Mouse (Mus musculus): Measurements from ENCODE around the gene Edar.

Gene Edar

DNA sequence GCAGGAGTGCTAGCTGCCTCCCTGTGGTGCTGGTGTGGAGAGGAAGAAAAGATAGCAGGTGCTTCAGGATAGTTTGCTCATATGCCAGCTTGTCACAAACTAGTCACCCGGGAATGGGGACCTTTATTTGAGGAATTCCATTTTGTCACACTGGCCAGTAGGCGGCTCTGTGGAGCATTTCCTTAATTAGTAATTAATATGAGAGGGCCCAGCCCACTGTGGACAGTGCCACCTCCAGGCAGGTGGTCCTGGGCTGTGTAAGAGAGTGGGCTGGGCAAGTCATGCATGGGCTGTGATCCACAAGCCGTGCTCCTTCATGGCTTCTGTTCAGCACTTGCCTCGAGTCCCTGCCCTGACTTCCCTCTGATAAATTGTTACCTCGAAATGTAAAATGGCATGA is 26.7 kb downstream of the Edar start:
- DNase-seq: no peak

- no peak for DNase-seq
These were observed 30.8 kb downstream of the Edar start for GRCm38 (mm10) chr10:58644671-58645070.

- peak; percentile 24 for DNase-seq
These were observed 31.3 kb downstream of the Edar start for GRCm38 (mm10) chr10:58644194-58644593.

DNA sequence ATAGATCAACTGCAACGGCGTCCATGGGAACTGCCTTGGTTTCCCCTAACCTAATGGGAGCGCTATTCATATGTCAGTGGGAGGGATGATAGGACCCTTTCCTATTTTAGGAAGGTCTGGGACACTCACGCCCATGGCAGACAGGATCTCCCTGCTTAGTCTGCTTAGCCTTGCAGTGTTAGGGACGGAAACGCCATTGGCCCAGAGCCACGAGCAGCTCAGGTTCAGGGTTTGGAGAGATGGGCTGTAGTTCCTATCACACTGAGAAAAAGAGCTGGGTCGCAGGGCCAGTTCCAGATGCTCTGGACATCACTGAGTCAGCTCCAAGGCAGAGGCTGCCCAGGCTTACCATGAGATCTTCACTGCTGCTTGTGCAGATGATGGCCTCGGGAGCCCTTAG is 32.5 kb downstream of the Edar start:
- DNase-seq: no peak

DNA sequence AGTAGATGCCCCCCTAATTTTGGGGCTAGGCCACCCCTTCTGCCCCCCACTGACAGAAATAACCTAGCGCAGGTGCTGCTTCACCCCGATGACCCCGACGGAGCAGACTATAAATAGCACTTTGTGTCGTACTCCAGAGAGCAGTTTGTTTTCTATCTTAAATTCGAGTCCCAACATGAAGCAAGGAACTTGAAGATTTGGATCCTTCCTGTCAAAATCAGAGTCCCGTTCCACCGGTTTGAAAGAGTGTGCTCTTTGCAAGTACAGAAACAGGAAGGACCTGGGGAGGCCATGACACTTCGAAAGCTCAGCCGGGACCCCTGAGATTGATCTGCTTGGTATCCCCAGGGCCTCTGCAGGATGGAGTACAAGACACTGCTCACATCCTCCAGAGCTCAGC is 33.8 kb downstream of the Edar start:
- no peak for DNase-seq

DNA sequence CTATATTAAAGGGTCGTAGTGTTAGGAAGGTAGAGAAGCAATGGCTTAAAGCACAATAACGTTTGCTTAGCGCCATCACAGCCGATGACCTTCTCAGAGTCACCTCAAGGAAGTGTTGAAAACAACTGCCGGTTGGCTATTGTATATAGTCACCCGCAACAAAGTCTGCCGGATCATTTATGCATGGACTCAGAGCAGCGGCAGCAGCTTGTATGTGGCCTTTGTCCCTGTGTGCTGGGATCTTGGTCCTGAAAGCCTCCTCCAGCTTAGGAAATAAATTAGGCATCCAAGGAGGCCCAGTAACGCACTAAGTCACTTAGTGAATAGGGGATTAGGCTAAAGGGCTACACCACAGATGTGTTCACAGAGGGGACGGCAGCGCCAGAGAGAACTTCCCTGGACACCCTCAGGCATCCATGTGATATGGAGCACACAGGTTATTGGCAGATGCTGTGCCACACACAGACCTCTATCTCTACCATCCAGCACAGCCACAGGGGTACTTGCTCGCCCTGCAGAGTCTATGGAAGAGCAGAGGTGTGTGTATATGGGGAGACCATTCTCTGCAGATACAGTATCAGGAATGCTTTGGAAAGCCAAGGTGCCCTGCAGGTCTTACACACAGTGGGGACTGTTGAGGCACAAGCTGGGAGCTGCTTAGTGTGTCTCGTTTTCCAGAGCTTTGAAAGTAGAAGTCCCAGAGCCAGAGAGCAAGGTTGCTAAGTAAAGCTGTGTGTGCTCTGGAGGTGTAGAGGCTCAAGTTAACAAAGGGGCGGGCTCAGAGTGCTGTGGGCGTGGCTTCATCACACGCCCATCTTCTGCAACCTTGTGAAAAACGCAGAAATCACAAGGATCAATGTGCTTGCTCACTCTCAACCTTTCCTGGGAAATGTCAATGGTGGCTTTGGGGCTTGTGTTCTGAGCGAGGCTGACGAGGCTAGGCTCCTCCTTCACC is 34.7 kb downstream of the Edar start:
- no peak for DNase-seq

GRCm38 (mm10) chr10:58639291-58639690 is 36.2 kb downstream of the Edar start:
- peak; percentile 21 for DNase-seq

- no peak for DNase-seq
These were observed 38.9 kb downstream of the Edar start for GRCm38 (mm10) chr10:58636431-58637080.

DNA sequence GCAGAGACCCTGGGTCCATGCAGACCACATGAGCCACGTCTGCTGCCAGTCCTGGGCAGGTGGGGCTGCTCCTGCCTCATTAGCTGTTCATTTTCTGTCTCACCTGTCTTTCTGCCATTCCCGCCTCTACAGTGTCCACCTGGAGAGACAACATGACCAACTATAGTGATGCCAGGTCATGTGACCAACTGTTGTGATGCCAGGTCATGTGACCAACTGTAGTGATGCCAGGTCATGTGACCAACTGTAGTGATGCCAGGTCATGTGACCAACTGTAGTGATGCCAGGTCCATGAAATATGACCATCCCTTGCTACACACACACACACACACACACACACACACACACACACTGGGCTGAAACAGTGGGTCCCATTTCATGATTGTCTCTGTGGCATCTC is 41.9 kb downstream of the Edar start:
- no peak for DNase-seq

DNA sequence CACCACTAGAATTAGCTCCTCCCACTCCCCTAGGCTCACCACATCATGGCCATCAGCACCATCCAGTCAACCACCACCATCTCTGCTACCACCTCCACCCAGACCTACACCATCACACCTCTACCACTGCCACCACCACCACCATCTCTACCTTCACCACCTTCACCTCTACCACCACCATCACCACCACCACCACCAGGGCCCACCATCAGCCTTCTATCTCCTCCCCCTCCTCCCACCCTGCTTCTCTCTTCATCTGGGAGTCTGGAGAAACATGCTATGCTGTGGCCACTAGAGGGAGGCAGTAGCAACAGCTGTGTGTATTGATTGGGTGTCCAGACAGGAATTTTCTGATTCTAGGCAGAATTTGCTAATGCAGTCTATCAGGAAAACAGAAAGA is 47.9 kb downstream of the Edar start:
- DNase-seq: peak; percentile 45

DNA sequence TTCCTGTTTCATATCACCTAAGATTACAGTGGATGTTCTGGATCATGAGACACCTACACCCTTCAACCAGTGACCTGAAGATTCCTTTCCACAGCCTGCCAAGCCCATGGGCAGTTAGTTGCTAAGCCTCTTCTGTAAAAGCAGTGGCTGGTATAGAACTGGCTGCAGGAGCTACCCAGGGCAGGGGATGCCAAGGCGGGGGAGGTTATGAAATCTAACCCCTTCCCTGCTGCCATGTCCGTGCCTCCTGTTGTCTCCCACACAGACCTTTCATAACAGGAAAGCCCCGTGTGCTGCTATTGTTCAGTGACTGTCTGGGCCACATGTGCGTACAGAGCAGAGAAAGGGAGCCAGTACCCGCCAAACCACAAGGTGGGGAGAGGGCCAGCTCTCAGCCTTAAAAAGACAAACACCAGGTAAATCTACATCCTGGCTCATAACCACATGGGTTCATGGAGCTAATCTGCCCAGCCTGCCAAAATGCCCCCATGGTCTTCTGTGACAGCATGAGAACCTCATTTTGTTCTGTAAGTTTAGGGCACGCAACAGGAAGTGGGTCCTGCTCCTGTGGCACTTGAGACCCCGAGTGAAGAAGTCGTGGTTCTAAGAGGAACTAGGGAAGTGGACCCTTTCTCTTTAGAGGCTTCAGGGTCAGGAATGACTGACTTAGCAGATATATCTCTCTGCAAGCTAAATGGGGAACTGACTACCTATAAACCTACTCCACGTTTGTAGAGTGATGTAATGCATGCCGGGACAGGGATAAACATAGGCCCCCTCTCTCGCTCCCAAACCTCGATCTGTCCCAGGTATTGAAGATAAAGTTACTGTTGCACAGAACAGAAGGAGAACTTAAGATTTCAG is 50.4 kb downstream of the Edar start:
- no peak for DNase-seq

DNA sequence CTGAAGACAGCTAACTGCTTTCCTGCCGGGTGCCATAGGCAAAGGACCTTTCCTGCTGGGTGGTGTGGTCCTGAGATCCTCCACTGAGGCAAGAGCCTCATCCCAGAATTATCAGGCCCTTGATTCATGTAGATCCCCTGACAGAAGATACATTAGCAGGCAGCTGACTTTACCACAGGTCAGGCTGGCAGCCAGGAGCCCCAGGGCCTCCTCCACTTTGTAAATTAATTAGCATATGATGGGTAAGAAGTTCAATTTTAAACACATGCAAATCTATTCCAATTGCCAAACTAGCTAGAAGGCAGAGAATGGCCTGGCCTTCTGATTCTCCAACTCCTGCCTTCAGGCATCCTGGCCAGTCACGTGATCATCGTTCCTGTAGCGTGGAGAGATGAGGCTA is 56.2 kb downstream of the Edar start:
- no peak for DNase-seq

DNA sequence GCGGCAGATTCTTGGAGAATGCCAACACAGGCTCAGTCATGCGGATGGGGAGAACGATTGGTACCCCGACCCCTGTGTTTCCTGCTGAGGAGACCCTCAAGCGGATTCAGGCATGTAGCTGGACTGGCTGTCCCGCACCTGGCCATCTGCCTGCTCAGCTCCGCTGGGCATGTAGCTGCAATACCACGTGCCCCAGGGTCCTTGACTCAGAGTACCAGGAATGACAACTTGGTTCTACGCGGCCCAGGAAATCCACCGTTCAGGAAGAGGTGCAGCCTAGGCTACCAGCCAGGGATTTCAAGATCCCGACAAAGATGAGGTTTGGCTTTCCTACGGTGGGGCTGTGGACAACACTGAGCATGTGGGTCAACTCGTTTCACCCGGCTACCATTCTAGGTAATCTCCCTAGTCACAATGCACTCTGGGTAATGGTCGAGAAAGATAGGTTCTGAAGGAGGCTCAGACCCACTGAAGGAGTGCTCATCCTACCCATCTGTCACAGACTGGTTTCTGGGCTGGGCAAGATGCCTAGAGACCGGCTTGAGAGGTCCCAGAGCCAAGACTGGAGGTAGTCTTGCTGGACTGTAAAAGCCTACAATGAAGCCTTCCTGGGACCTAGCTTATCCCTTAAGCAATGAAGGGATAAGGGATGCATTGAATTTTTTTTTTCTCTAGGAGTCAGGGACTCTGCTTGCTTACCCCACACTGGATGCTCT is 56.8 kb downstream of the Edar start:
- no peak for DNase-seq

GRCm38 (mm10) chr10:58616565-58616964 is 58.9 kb downstream of the Edar start:
- DNase-seq: no peak

- no peak for DNase-seq
These were observed 60.9 kb downstream of the Edar start for GRCm38 (mm10) chr10:58614601-58615000.

- no peak for DNase-seq
These were observed 64.8 kb downstream of the Edar start for GRCm38 (mm10) chr10:58610484-58611261.

DNA sequence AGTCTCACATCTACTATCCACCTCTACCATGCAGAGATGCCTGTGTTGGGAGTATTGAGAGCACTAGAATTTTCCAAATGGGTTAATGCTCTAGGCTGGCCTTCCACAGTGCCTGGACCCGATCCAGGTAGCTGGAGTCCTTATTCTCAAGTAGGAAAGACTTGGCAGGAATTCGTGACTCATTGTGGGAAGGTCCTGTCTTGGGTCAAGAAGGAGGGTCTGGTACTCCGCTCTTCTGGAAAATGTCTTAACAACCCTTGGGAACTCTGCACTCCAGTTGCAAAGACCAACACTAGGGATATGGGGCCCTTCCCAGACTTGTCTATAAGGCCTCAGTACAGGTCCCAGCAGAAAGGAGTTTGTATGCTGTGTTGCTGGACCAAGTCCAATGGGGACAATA is 66.6 kb downstream of the Edar start:
- DNase-seq: no peak

- DNase-seq: no peak
These were observed 69.1 kb downstream of the Edar start for GRCm38 (mm10) chr10:58606356-58606755.

DNA sequence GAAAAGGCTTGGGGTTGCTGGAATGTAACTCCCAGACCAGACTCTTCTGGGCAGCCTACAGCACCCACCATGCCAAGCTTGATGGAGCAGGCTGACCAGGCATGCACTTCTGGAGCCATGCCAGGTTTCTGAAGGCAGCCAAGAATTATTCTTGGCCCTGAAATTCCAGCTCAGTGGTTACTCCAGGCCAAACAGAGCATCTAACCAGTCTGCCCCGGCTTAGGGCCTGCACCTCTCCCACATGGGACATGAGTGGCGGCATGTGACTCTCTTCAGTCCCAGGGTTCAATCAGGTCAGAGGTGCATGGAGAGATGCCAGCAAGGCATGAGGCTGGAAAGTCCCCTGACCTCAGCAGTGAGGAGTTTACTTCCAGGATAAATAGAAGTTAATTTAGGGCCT is 70.7 kb downstream of the Edar start:
- peak; percentile 38 for DNase-seq

- DNase-seq: no peak
These were observed 73.5 kb downstream of the Edar start for GRCm38 (mm10) chr10:58601946-58602345.

- DNase-seq: peak; percentile 46
These were observed 74.0 kb downstream of the Edar start for GRCm38 (mm10) chr10:58601431-58601901.

DNA sequence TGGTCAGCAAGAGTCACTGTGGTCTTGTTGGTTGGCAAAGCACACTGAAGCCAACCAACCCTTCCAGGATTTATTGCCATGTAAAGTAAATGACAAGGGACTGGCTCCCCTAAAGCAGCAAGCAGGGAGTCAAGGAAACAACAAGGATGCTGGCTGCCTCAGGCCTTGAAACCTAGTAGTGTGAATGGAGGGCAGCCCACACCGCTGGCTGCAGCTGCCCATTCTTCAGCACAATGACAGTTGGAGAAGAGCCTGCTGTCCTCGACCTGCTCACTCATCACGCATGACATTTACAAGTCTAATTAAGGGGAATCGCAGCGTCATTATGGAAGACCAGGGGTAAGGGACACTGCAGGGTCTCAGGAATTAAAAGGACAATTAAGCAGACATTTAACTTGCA is 74.5 kb downstream of the Edar start:
- no peak for DNase-seq

Data from right cerebral cortex, postnatal 14 days (tissue).